In genomic region chr5:74711056-74711455, GRCm38 (mm10) we compare ENCODE assay signal across 16 mouse cellular contexts.
"Had no signal": no experiment of that assay in that cellular context is flagged by ENCODE, and none has a peak within 500 bp of the region (broad histone marks: within the 10 kb centered on the region; RNA-seq: fewer than 3 reads in every experiment).

No protein-coding gene starts in this region.

- H3K36me3 ChIP-seq: liver, embryonic 12.5 days; midbrain, embryonic 10.5 days; midbrain, embryonic 12.5 days; midbrain, embryonic 15.5 days; neural tube, embryonic 12.5 days; stomach, embryonic 15.5 days had no signal

- H3K27ac ChIP-seq: liver, embryonic 12.5 days; liver, embryonic 14.5 days; midbrain, embryonic 10.5 days; midbrain, embryonic 12.5 days; midbrain, embryonic 15.5 days; neural tube, embryonic 12.5 days; stomach, embryonic 15.5 days; stomach, postnatal 0 days had no signal

- H3K4me2 ChIP-seq: liver, embryonic 12.5 days; lung, embryonic 14.5 days; midbrain, embryonic 12.5 days; midbrain, embryonic 15.5 days; neural tube, embryonic 12.5 days; stomach, embryonic 15.5 days had no signal

- H3K27me3 ChIP-seq: liver, embryonic 12.5 days; midbrain, embryonic 12.5 days; midbrain, embryonic 15.5 days; neural tube, embryonic 12.5 days; stomach, embryonic 15.5 days had no signal

- DNase-seq: lung, adult 18-20 months; lung, embryonic 14.5 days; lung, postnatal 10 days; lung, postnatal 4 days; right cerebral cortex, postnatal 14 days; thymus, adult 2 months; thymus, postnatal 25 days; thymus, postnatal 4 days had no signal

- H3K4me3 ChIP-seq: liver, embryonic 12.5 days; midbrain, embryonic 10.5 days; midbrain, embryonic 12.5 days; midbrain, embryonic 15.5 days; neural tube, embryonic 12.5 days; stomach, embryonic 15.5 days had no signal

- H3K9me3 ChIP-seq: liver, embryonic 12.5 days; midbrain, embryonic 10.5 days; midbrain, embryonic 12.5 days; midbrain, embryonic 15.5 days; neural tube, embryonic 12.5 days; stomach, embryonic 15.5 days had no signal

- H3K4me1 ChIP-seq: liver, embryonic 12.5 days; midbrain, embryonic 15.5 days; neural tube, embryonic 12.5 days; stomach, embryonic 15.5 days had no signal

- H3K9ac ChIP-seq: liver, embryonic 12.5 days; liver, embryonic 14.5 days; lung, embryonic 14.5 days; midbrain, embryonic 12.5 days; midbrain, embryonic 15.5 days; neural tube, embryonic 12.5 days; stomach, embryonic 15.5 days had no signal

- ATAC-seq: liver, embryonic 12.5 days; midbrain, embryonic 15.5 days had no signal
